Mouse (Mus musculus) gastrocnemius, adult 18-20 months (tissue): ENCODE results near the gene Gm9821. TPM values are rescaled to one million over a fixed set of nuclear protein-coding genes. Genes with fewer than 3 reads are reported as not detected.

Experiments
- DNase-seq: peaks from one replicate; pipeline ENCODE4 v3.0.0; 2021; ENCODE audit warnings: low spot score
- total RNA-seq, 2 experiments: library from RNA; stranded (reverse); gene quantifications; 2 replicates each; pipeline ENCODE4 v1.2.3; 2021

Gm9821 gene
- total RNA-seq, 2 experiments from 2014 or later: not detected

- no peak for DNase-seq
Measured at GRCm38 (mm10) chr2:91925442-91925841, 20.1 kb upstream of the Gm9821 start.

- no peak for DNase-seq
Measured at GRCm38 (mm10) chr2:91926949-91927348, 18.6 kb upstream of the Gm9821 start, which contains the start of gene Chrm4. Gene Chrm4 (plus strand): TSS chr2:91927249.

DNA sequence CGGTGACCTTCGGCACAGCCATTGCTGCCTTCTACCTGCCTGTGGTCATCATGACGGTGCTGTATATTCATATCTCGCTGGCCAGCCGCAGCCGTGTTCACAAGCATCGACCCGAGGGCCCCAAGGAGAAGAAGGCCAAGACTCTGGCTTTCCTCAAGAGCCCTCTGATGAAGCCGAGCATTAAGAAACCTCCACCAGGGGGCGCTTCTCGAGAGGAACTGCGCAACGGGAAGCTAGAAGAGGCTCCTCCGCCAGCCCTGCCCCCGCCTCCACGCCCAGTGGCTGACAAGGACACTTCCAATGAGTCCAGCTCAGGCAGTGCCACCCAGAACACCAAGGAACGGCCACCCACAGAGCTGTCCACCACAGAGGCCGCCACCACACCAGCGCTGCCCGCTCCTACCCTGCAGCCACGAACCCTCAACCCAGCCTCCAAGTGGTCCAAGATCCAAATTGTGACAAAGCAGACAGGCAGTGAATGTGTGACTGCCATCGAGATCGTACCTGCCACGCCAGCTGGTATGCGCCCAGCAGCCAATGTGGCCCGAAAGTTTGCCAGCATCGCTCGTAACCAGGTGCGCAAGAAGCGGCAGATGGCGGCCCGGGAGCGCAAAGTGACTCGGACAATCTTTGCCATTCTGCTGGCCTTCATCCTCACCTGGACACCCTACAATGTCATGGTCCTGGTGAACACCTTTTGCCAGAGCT is 17.5 kb upstream of the Gm9821 start:
- DNase-seq: peak; percentile 73

DNA sequence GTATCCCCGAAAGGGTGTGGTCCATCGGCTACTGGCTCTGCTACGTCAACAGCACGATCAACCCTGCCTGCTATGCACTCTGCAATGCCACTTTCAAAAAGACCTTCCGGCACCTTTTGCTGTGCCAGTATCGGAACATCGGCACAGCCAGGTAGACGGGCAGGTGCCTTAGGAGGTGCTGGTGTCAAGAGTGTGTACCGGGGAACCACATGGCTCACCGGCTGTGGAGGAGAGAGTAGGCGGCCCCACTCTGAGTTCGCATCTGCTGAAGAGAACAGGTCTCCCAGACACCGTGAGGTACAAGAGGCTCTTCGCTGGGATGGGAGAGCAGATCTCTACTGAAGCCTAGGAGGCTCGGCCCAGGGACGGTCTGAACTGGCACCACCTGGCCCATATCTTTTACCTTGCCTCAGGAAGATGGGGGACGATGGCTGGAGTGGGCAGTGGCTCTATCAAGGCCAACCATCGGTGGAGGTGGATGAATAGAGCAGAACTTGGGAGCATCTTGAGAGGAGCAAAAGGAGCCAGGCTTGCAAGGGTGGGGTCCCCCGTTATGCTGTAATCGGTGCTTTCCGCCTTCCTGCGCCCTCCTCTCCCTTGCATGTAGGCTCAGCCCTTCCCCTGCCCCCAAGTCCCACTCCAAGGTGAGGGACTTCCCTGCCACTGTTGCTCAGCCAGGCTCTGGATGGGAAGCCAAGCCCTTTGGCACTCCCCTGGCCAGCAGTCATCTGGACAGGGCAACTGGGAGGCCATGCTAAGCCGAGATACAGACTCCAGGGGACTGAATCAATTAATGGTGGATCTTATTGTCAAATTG is 16.8 kb upstream of the Gm9821 start:
- no peak for DNase-seq

- no peak for DNase-seq
Measured at GRCm38 (mm10) chr2:91929455-91929854, 16.0 kb upstream of the Gm9821 start.

- DNase-seq: peak; percentile 74
Measured at GRCm38 (mm10) chr2:91929936-91930335, 15.6 kb upstream of the Gm9821 start.

GRCm38 (mm10) chr2:91930761-91931291 is 14.7 kb upstream of the Gm9821 start:
- DNase-seq: no peak

- no peak for DNase-seq
Measured at GRCm38 (mm10) chr2:91931328-91932159, 14.0 kb upstream of the Gm9821 start.

DNA sequence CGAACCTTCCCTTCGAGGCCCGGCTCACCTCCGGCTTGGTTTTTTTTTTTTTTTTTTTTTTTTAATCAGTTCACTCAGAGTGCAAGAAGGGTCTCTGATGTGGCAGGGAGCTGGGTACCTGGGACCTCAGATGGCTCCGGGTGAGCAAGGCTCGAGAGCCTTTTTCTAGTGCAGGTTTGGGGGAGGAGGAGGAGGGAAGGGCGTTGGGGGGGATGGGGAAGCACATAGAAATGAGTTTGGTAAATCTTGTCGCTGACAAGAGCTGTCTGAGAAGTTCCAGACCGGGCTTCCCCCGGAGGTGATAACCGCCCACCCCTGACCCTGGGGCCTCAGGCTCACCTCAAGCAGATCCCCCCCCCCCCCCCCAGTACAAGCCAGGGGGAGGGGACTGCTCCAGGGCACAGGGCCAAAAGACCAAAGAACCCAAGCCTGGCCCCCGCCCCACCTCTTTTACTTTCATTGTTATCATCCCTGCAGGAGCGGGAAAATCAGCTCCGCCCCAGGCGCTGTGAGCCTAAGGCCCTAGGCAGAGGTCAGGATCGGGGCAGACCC is 13.3 kb upstream of the Gm9821 start, which contains the start of gene Mdk:
Mdk (minus strand) TSS at position 138 of the 552 bp plus-strand sequence.
- no peak for DNase-seq

GRCm38 (mm10) chr2:91932737-91933350 is 12.7 kb upstream of the Gm9821 start:
- DNase-seq: no peak

GRCm38 (mm10) chr2:91933471-91933870 is 12.0 kb upstream of the Gm9821 start:
- no peak for DNase-seq

- no peak for DNase-seq
Measured at GRCm38 (mm10) chr2:91934016-91934415, 11.5 kb upstream of the Gm9821 start.

GRCm38 (mm10) chr2:91934826-91935525 is 10.5 kb upstream of the Gm9821 start:
- no peak for DNase-seq

DNA sequence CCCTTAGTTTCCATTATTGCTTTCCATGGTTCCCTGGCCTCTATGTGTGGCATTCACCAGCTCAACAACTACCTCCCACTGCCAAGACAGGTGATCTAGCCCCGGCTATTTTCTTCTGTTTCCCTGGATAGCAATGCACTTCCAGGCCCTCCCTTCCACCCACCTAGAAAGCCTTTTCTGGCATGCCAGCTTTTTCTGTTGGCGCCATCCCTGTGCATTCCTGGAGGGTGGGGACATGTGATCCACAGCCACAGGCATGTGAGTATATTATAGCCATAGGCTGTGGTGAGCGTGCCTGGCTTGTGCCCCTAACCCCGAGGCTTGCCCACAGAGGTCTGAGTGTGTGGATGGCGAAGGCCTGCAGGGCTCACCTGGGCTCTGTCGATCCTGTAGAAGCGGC is 9.3 kb upstream of the Gm9821 start:
- DNase-seq: no peak

- no peak for DNase-seq
Measured at GRCm38 (mm10) chr2:91939303-91939935, 6.1 kb upstream of the Gm9821 start.

DNA sequence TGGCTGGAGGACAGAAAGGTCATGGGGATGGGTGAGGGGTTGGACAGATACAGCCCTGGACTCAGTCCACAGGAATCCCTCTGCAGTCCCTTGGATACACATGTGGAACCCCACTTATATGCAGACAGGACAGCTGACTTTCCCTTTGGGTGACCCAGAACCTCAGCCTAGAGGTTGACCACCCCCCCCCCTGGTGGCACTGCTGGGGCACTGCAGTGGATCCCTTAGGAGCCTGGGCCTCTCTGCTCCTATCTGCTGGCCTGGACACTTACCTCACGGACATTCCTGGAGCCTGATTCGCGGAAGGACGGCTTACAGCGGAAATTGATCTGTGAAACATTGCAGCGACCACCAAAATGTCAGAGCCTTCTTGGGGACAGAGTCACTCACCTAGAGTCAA is 3.1 kb upstream of the Gm9821 start:
- no peak for DNase-seq

- peak; percentile 76 for DNase-seq
Measured at GRCm38 (mm10) chr2:91944170-91944950, 1.1 kb upstream of the Gm9821 start.

GRCm38 (mm10) chr2:91946836-91947235 is 1.3 kb downstream of the Gm9821 start:
- DNase-seq: peak; percentile 59
